Mouse (Mus musculus) lung, adult 2 months (tissue): Measurements from ENCODE around the gene Pgf. TPM values are rescaled to one million over a fixed set of nuclear protein-coding genes. Genes with fewer than 3 reads are reported as not detected.

ENCODE experiments used
- DNase-seq: peaks from one replicate; pipeline ENCODE4 v3.0.0; 2022
- H3K4me1 ChIP-seq: fragments of 200-500 bp; 2 replicates; pipeline ENCODE4 v1.6.1; 2011; ENCODE audit warnings: low read length; ENCODE audit not compliant: control insufficient read depth, insufficient read depth
- H3K4me3 ChIP-seq: fragments of 200-500 bp; replicated peaks from 2 replicates; pipeline ENCODE3; 2011; ENCODE audit warnings: low read depth, mild to moderate bottlenecking, control low read depth, low read length; ENCODE audit errors: extremely low read depth
- CTCF ChIP-seq: fragments of 200-500 bp; IDR thresholded peaks from 2 replicates; pipeline ENCODE4 v1.5.1; 2011; ENCODE audit warnings: mild to moderate bottlenecking, low read length, control low read depth; ENCODE audit not compliant: insufficient read depth
- POLR2A ChIP-seq: fragments of 200-500 bp; IDR thresholded peaks from 2 replicates; pipeline ENCODE4 v1.6.1; 2011; ENCODE audit warnings: low read depth, mild to moderate bottlenecking, control low read depth, low read length, borderline replicate concordance; ENCODE audit errors: extremely low read depth
- WGBS: fragments of 180-500 bp; shearing (Covaris S2); methylation state at CpG from one replicate; pipeline ENCODE4 v1.1.7; 2018; 5-methylcytosine and 5-hydroxymethylcytosine counted together
- polyA plus RNA-seq: library from polyadenylated mRNA; depleted of rRNA; stranded (reverse); fragments of >200 nt; gene quantifications from 2 replicates; pipeline ENCODE4 v1.2.3, GENCODE M21; 2012

Pgf gene
- polyA plus RNA-seq, 1 experiment = 3.6 TPM

GRCm38 (mm10) chr12:85135513-85136470 is 41.8 kb downstream of the Pgf start:
- TF ChIP-seq CTCF (no peak), POLR2A (no peak)
- DNase-seq = no peak
- 57% methylated on average over 19 of the region's 19 CpGs for WGBS
- Histone ChIP-seq H3K4me3 (no peak overlapping the region), H3K4me1 (no peaks in the 10 kb centered on the region)

- Histone ChIP-seq H3K4me1 (no peaks in the 10 kb centered on the region), H3K4me3 (no peak overlapping the region)
- TF ChIP-seq POLR2A = no peak
- no peak for TF ChIP-seq CTCF
- DNase-seq = no peak
- 77% methylated on average over 8 of the region's 8 CpGs for WGBS
Observed at GRCm38 (mm10) chr12:85134043-85134794, 43.4 kb downstream of the Pgf start.

- no peak overlapping the region for H3K4me3 ChIP-seq
- no peaks in the 10 kb centered on the region for H3K4me1 ChIP-seq
- TF ChIP-seq CTCF (no peak), POLR2A (no peak)
- no peak for DNase-seq
- WGBS = 90% methylated on average over 6 of the region's 6 CpGs
Observed at GRCm38 (mm10) chr12:85131361-85131760, 46.2 kb downstream of the Pgf start.

GRCm38 (mm10) chr12:85129426-85129978 is 48.1 kb downstream of the Pgf start:
- TF ChIP-seq POLR2A (no peak), CTCF (no peak)
- no peak overlapping the region for H3K4me3 ChIP-seq
- 85% methylated on average over 9 of the region's 9 CpGs for WGBS
- DNase-seq = no peak
- H3K4me1 ChIP-seq = no peaks in the 10 kb centered on the region

GRCm38 (mm10) chr12:85126986-85127603 is 50.5 kb downstream of the Pgf start:
- no peak for TF ChIP-seq POLR2A
- no peak for TF ChIP-seq CTCF
- DNase-seq = no peak
- WGBS = 68% methylated on average over 8 of the region's 8 CpGs

GRCm38 (mm10) chr12:85124751-85125150 is 52.8 kb downstream of the Pgf start:
- 91% methylated on average over 5 of the region's 5 CpGs for WGBS
- DNase-seq = no peak
- no peak for TF ChIP-seq POLR2A
- TF ChIP-seq CTCF = no peak
- Histone ChIP-seq H3K4me1 (no peaks in the 10 kb centered on the region), H3K4me3 (no peak overlapping the region)

More at GRCm38 (mm10) chr12:85126986-85127603, 50.5 kb downstream of the Pgf start:
- Histone ChIP-seq H3K4me3 (no peak overlapping the region), H3K4me1 (no peaks in the 10 kb centered on the region)

- 79% methylated on average over 11 of the region's 11 CpGs for WGBS
- H3K4me1 ChIP-seq = no peaks in the 10 kb centered on the region
Observed at GRCm38 (mm10) chr12:85123645-85124044, 53.9 kb downstream of the Pgf start.

GRCm38 (mm10) chr12:85123108-85123530 is 54.5 kb downstream of the Pgf start:
- no peak for DNase-seq
- 80% methylated on average over 9 of the region's 9 CpGs for WGBS
- H3K4me1 ChIP-seq = no peaks in the 10 kb centered on the region
- H3K4me3 ChIP-seq = no peak overlapping the region
- TF ChIP-seq POLR2A (no peak), CTCF (no peak)

More at GRCm38 (mm10) chr12:85123645-85124044, 53.9 kb downstream of the Pgf start:
- TF ChIP-seq CTCF (no peak), POLR2A (no peak)
- no peak for DNase-seq
- H3K4me3 ChIP-seq = no peak overlapping the region
